ENCODE assay signal across 8 mouse cellular contexts in genomic region chr11:52231606-52232541, GRCm38 (mm10). TPM values are rescaled to one million over a fixed set of nuclear protein-coding genes. Genes with fewer than 3 reads are reported as not detected.
DNase-seq lines count a peak whose midpoint lies in the region; ATAC-seq and TF ChIP-seq lines count a peak whose summit lies in the region.

Gene Skp1a, plus strand, starts transcription at chr11:52231995.

- H3K4me2 ChIP-seq in heart, embryonic 12.5 days, result peak within 1 kb of the TSS; percentile 91
- peak within 1 kb of the TSS; percentile 76 for H3K4me2 ChIP-seq in kidney, postnatal 0 days (ENCODE audit: low read length)
- H3K4me2 ChIP-seq in liver, embryonic 11.5 days, result peak within 1 kb of the TSS; percentile 86
- peak within 1 kb of the TSS; percentile 68 for H3K4me2 ChIP-seq in stomach, embryonic 14.5 days (replicated peaks; ENCODE audit: low read depth, low read length)

- peaks cover 15% of the 10 kb centered on the region for H3K36me3 ChIP-seq in erythroblast, embryonic 14.5 days (ENCODE audit: control insufficient read depth)
- peaks cover 11% of the 10 kb centered on the region; the same call in 1 of the 2 replicates for H3K36me3 ChIP-seq in heart, embryonic 12.5 days
- 0 out of 2 replicates have a peak, but pooled peaks cover 4% of the 10 kb centered on the region for H3K36me3 ChIP-seq in kidney, postnatal 0 days (ENCODE audit: insufficient read depth, low read length)
- H3K36me3 ChIP-seq in liver, embryonic 11.5 days (ENCODE audit: control insufficient read depth, insufficient read depth, low read length), result no peaks in the 10 kb centered on the region
- H3K36me3 ChIP-seq in stomach, embryonic 14.5 days (ENCODE audit: control insufficient read depth, insufficient read depth, low read length), result no peaks in the 10 kb centered on the region; the same call in 1 of the 2 replicates

- peak; percentile 93 for ATAC-seq in heart, embryonic 12.5 days (ENCODE audit: insufficient number of reproducible peaks, low FRiP score)
- peak; percentile 91 for ATAC-seq in kidney, postnatal 0 days (replicated peaks; ENCODE audit: low FRiP score, low read depth)
- ATAC-seq in liver, embryonic 11.5 days (replicated peaks; ENCODE audit: low FRiP score), result peak; percentile 82
- ATAC-seq in stomach, embryonic 14.5 days (ENCODE audit: insufficient number of reproducible peaks, insufficient read depth, low FRiP score, low read depth), result peak; percentile 89

- H3K4me1 ChIP-seq in erythroblast, embryonic 14.5 days (ENCODE audit: control insufficient read depth), result peaks cover 24% of the 10 kb centered on the region
- peaks cover 19% of the 10 kb centered on the region for H3K4me1 ChIP-seq in heart, embryonic 12.5 days (replicated peaks)
- peaks cover 9% of the 10 kb centered on the region; the same call in 1 of the 2 replicates for H3K4me1 ChIP-seq in kidney, postnatal 0 days (replicated peaks; ENCODE audit: insufficient read depth, low read length)
- peaks cover 21% of the 10 kb centered on the region for H3K4me1 ChIP-seq in liver, embryonic 11.5 days (replicated peaks; ENCODE audit: control insufficient read depth, insufficient read depth, low read length)
- H3K4me1 ChIP-seq in stomach, embryonic 14.5 days (ENCODE audit: control insufficient read depth, insufficient read depth, low read length), result peaks cover 6% of the 10 kb centered on the region

- peak within 1 kb of the TSS; percentile 99 for H3K9ac ChIP-seq in heart, embryonic 12.5 days
- H3K9ac ChIP-seq in kidney, postnatal 0 days (ENCODE audit: low read depth, low read length), result peak within 1 kb of the TSS; percentile 98
- H3K9ac ChIP-seq in liver, embryonic 11.5 days (ENCODE audit: low read depth, low read length), result peak within 1 kb of the TSS; percentile 98
- H3K9ac ChIP-seq in stomach, embryonic 14.5 days (replicated peaks; ENCODE audit: low read depth, low read length), result peak within 1 kb of the TSS; percentile 98

- H3K9me3 ChIP-seq in erythroblast, embryonic 14.5 days (ENCODE audit: control insufficient read depth, low read length), result no peaks in the 10 kb centered on the region
- H3K9me3 ChIP-seq in heart, embryonic 12.5 days (replicated peaks), result no peaks in the 10 kb centered on the region
- no peaks in the 10 kb centered on the region for H3K9me3 ChIP-seq in kidney, postnatal 0 days (replicated peaks; ENCODE audit: low read length)
- H3K9me3 ChIP-seq in liver, embryonic 11.5 days (ENCODE audit: control insufficient read depth, low read length), result no peaks in the 10 kb centered on the region
- no peaks in the 10 kb centered on the region for H3K9me3 ChIP-seq in stomach, embryonic 14.5 days (ENCODE audit: control insufficient read depth, low read depth, low read length)

- peak; percentile 95 to 97 for DNase-seq in B cell, adult 2 months
- DNase-seq in brain, embryonic 14.5 days (ENCODE audit: low read depth), result peak; percentile 95
- peak; percentile 95 for DNase-seq in kidney, postnatal 0 days (ENCODE audit: low spot score)
- peak; percentile 95 for DNase-seq in liver, embryonic 11.5 days (ENCODE audit: low spot score)
- DNase-seq in naive thymus-derived CD4-positive, alpha-beta T cell, adult 2 months (ENCODE audit: low read depth), result peak; percentile 96

- WGBS in heart, embryonic 12.5 days, result under 1% methylated on average over 83 of the region's 87 CpGs
- WGBS in kidney, postnatal 0 days, result under 1% methylated on average over 87 of the region's 87 CpGs
- under 1% methylated on average over 87 of the region's 87 CpGs for WGBS in liver, embryonic 11.5 days
- WGBS in stomach, embryonic 14.5 days, result under 1% methylated on average over 87 of the region's 87 CpGs

- H3K27me3 ChIP-seq in erythroblast, embryonic 14.5 days (ENCODE audit: control insufficient read depth), result no peaks in the 10 kb centered on the region
- no peaks in the 10 kb centered on the region for H3K27me3 ChIP-seq in heart, embryonic 12.5 days (replicated peaks)
- no peaks in the 10 kb centered on the region for H3K27me3 ChIP-seq in kidney, postnatal 0 days (ENCODE audit: insufficient read depth, low read length)
- no peaks in the 10 kb centered on the region for H3K27me3 ChIP-seq in liver, embryonic 11.5 days (replicated peaks; ENCODE audit: control insufficient read depth, insufficient read depth, low read length)
- H3K27me3 ChIP-seq in stomach, embryonic 14.5 days (ENCODE audit: control insufficient read depth, insufficient read depth, low read length), result no peaks in the 10 kb centered on the region

- H3K27ac ChIP-seq in heart, embryonic 12.5 days (ENCODE audit: poor library complexity, severe bottlenecking), result peak within 1 kb of the TSS; percentile 96
- H3K27ac ChIP-seq in kidney, postnatal 0 days, result peak within 1 kb of the TSS; percentile 98
- peak within 1 kb of the TSS; percentile 63 for H3K27ac ChIP-seq in liver, embryonic 11.5 days (ENCODE audit: low read depth, low read length)
- peak within 1 kb of the TSS; percentile 97 for H3K27ac ChIP-seq in stomach, embryonic 14.5 days (ENCODE audit: low read length)

- H3K4me3 ChIP-seq in erythroblast, embryonic 14.5 days (replicated peaks), result peak within 1 kb of the TSS; percentile 99
- H3K4me3 ChIP-seq in heart, embryonic 12.5 days, result peak within 1 kb of the TSS; percentile 95
- peak within 1 kb of the TSS; percentile 92 for H3K4me3 ChIP-seq in kidney, postnatal 0 days (replicated peaks; ENCODE audit: low read depth, low read length)
- peak within 1 kb of the TSS; percentile 97 for H3K4me3 ChIP-seq in liver, embryonic 11.5 days (ENCODE audit: low read depth, low read length)
- H3K4me3 ChIP-seq in stomach, embryonic 14.5 days (ENCODE audit: low read depth, low read length), result peak within 1 kb of the TSS; percentile 100

- TF ChIP-seq POLR2A in brain, embryonic 14.5 days (IDR thresholded peaks at IDR 0.05; ENCODE audit: borderline replicate concordance, extremely low read depth, insufficient read depth, insufficient read length, poor library complexity, severe bottlenecking), result peak; percentile 97

- no peak for TF ChIP-seq CTCF in brain, embryonic 14.5 days (IDR thresholded peaks at IDR 0.05; ENCODE audit: borderline replicate concordance, extremely low read depth, insufficient read depth, insufficient read length)
- no peak for TF ChIP-seq CTCF in kidney, postnatal 0 days (IDR thresholded peaks at IDR 0.05; ENCODE audit: low read depth)

RNA-seq across cellular contexts. Expression of gene Skp1a, which starts in this region (rescaled TPM):
- polyA plus RNA-seq in brain, embryonic 14.5 days (2012; rRNA removed), result 231 and 285 TPM in 2 replicates
- 1.5 and 2.3 TPM in 2 replicates for polyA plus RNA-seq in erythroblast, embryonic 14.5 days (2012)
- polyA plus RNA-seq in heart, embryonic 12.5 days (2016; fragmentation: Nextera tagmentation; extraction: Ambion mirVana), result 530 and 532 TPM in 2 replicates
- 917 and 950 TPM in 2 replicates for polyA plus RNA-seq in kidney, postnatal 0 days (2015; fragmentation: Nextera tagmentation; extraction: Ambion mirVana)
- 503 and 546 TPM in 2 replicates for polyA plus RNA-seq in liver, embryonic 11.5 days (2014; fragmentation: Nextera tagmentation; extraction: Ambion mirVana)
- polyA plus RNA-seq in stomach, embryonic 14.5 days (2014; fragmentation: Nextera tagmentation; extraction: Ambion mirVana), result 800 and 831 TPM in 2 replicates

Comparison
In these comparisons a context has a peak if more than half of its experiments do, and no peak if none do; other contexts are left out.
1. Peak in every context shown above with its lines: DNase-seq, ATAC-seq, H3K4me3 ChIP-seq and H3K27ac ChIP-seq.
2. RNA of gene Skp1a (polyA plus RNA-seq): 917 to 950 TPM in kidney, postnatal 0 days, 800 to 831 TPM in stomach, embryonic 14.5 days, 530 to 532 TPM in heart, embryonic 12.5 days, 503 to 546 TPM in liver, embryonic 11.5 days and 231 to 285 TPM in brain, embryonic 14.5 days; 1.5 to 2.3 TPM in erythroblast, embryonic 14.5 days; every median in the first group is over 10 times any median in the second.